Mouse (Mus musculus): Measurements from ENCODE around the gene Fscb. TPM values are rescaled to one million over a fixed set of nuclear protein-coding genes. Genes with fewer than 3 reads are reported as not detected.

Gene Fscb
- polyA plus RNA-seq (2014; fragmentation: Illumina TruSeq; extraction: RNeasy Lipid Tissue Mini Kit (QIAGEN cat#74804)), result not detected

GRCm38 (mm10) chr12:64474590-64474989, at the start of gene Fscb:
Fscb (minus strand) TSS chr12:64474690.

